Mouse (Mus musculus): ENCODE results near the gene Myzap.
A peak's percentile ranks its signal among the peaks of the same experiment; 100 is the strongest.

Myzap gene

DNA sequence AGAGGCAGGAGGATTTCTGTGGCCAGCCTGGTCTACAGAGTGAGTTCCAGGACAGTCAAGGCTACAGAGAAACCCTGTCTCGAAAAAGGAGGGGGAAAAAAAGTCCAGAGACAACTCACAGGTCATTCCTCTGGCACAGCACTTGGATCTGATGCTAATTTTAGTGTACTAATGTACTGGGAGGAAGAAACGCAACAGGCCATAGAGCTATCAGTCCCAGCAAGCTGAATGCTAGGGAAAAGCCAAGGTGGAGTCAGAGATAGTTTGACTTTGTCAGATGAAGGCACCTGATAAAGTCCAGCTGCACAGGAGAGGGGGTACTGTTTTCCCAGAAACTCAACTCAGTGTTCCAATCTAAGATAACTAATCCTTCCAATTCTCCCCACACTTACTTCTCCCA, 111.9 kb downstream of the Myzap start:
- DNase-seq (ENCODE audit: low spot score): no peak

DNA sequence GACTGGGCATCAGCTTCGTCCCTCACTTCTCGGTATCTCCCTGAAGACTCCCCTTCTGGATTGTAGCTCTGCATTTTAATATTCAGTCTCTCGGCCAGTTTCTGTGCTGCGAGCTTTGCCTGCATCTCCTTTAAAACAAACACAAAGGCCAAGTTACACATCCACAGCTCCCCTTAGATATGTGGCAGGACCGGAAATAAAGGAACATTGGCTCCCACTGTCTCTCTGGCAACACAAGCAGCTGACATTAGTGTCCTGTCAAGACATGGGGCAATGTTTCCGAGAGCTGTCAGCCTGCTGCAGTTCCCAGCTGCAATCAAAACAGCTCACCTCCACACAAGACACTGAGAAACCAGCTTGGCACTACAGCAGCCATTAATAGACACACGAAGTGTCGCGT, 112.7 kb downstream of the Myzap start:
- DNase-seq (ENCODE audit: low spot score): no peak

DNA sequence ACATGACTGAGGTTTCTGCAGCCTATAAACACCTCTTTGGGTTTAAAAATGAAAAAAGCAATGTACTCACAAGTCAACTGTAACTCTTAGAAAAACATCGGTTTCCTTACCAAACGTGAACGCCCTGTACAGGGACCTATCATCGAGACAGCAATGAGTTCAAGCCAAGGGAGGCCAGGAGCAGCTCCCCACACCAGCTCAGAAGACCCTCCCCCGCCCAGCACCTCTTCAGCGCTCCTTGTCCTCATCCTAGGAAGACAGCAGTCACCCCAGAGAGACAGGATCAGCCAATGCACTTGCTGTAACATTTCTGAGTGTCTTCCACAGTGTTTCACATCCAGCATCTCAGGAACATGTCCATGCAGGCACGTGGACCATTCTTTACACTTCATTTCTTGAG, 113.6 kb downstream of the Myzap start:
- DNase-seq (ENCODE audit: low spot score): no peak

DNA sequence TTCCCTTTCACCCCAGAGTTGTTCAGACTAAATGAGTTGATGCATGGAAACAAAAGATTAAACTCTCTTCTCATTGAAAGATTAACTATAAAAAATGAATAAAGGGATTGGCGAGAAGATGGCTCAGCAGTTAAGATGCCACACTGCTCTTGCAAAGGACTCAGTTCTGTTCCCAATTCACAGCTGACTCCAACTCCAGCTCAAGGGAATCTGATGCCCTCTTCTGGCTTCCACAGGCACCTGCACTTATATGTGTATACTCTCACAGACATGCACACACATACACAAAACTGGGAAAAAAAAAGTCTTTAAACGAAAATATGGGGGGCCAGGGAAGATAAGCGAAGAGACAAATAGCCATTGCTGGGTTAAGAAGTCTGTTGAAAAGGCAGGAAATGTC, 115.6 kb downstream of the Myzap start:
- no peak for DNase-seq (ENCODE audit: low spot score)

DNA sequence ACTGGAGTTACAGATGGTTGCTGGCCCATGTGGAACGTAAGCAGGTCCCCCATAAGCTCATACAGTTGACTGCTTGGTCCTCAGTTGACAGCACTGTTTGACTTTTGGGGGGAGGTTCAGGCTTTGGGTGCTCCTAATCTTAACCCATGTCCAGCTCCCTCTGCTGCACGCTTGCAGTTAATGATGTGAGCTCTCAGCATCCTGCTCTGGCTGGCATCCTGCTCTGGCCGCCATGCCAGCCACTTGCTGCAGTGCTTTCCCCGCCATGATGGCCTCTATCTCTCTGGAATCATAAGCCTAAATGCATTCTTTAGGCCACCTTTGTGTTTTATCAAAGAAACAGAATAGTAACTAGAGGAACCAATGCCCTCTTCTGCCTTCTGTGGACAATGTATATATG, 116.6 kb downstream of the Myzap start:
- no peak for DNase-seq (ENCODE audit: low spot score)

DNA sequence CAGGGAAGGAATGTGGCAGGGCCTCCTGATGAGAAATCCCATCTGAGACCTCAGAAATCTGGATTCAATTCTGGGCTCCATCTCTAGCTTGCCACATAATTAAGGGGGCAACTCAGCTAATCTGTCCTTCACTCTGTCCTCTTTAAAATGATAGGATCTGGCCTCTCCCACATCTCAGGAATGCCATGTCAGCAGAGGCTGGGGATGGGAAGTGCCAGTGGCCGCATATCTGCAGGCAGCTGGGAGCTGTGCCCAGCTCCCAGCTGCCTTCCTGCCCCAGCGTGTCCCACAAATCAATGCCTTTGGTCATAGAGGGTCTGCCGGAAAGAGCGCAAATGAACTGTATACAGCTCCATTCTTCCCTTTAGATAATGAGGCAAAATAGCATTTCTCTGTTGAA, 124.7 kb downstream of the Myzap start:
- no peak for DNase-seq (ENCODE audit: low spot score)

DNA sequence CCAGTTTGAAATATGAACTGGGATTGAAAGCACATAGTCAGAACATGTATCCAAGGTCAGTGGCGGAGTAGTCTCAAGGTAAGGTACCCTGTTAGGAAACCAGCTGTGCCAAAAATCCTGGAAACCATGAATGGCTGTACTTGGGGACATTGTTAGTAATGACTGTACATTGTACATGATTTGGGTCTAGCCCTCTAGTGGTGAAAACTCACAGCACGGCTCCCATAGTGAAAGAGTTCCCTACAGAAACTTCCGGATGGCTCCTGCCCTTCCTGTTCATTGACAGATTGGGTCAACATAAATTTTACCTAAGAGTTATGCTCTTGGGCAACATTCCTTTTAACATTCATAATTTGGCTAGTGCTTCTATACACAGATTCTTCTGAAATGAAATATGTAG, 126.0 kb downstream of the Myzap start:
- peak; percentile 45 for DNase-seq (ENCODE audit: low spot score)

DNA sequence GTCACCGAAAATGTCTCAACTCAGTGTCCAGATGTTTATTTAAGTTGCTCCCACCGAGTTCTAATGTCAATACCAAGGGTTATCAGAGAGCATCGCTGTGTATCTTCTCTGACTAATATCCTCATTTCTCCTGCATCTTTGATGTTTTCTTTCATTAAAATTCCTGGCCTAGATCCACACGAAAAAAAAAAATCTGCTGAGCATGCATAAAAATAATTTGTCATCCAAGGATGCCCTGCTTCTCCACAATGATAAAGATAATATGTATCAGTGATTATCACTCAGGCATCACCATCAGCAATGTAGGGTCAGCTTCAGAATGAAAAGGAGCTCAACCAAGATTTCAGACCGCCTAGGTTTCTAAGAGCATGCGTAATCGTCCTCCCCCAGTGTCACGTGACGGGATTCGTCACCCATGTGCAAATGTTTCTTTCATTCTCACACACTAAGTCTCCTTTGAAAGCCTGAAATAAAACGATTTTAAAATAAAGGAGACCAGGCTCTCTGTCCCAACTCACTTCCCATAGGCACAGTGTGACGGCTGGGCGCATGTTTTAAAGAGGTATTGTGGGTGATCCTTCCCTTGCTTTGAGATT, 129.0 kb downstream of the Myzap start:
- no peak for DNase-seq (ENCODE audit: low spot score)

DNA sequence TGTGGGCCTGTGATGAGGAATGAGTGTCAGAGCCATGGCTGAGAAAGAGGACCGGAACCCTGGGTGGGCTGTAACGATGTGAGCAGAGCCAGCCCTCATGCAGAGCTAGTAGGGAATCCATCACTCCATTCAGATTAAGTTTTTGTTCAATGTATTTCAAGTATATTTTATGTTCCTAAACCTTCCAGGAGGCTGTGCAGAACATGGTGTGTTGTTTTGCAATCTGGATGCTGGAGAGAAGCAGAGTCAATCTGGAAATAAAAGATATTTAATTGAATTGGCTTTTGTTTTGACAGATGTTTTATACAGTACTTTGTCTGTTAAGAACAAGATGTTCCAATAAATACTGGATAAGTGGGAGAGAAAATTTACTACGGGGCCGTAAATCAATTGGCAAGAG, 135.4 kb downstream of the Myzap start:
- DNase-seq (ENCODE audit: low spot score): no peak

Data from urinary bladder, postnatal 14 days (tissue).